Mouse (Mus musculus): ENCODE results near the gene Ly6g5b.

Gene Ly6g5b

GRCm38 (mm10) chr17:35115046-35116019 lies at the start of gene Ly6g5b:
Gene Ly6g5b, minus strand, starts transcription at chr17:35115428.
- in situ Hi-C loops (cut with MboI; ENCODE audit: unreplicated experiment in 2 of 2) = no loop called here

DNA sequence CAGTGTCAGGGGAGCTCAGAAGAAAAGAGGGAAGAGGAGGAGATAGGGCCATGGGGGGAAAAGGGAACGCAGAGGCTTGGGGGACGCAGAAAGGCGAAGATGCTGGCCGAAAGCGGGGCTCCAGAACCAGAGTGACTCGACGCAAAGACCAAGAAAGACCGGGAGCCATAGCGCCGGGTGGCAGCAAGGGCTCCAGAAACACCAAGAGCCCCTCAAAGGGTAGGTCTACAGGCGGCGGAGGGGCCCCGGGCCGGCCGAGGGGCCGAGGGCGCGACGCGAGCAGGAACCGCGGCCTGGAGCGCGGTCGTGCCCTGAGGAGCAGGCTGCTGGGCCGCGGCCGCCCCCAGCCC lies 49.0 kb upstream of the Ly6g5b start:
- in situ Hi-C loops (cut with MboI; ENCODE audit: unreplicated experiment in 2 of 2) = no loop called here

GRCm38 (mm10) chr17:35163326-35164081 lies 48.3 kb upstream of the Ly6g5b start:
- in situ Hi-C loops (cut with MboI; ENCODE audit: unreplicated experiment in 2 of 2) = no loop called here

GRCm38 (mm10) chr17:35162730-35163129 lies 47.5 kb upstream of the Ly6g5b start:
- in situ Hi-C loops (cut with MboI; ENCODE audit: unreplicated experiment in 2 of 2) = no loop called here

GRCm38 (mm10) chr17:35162121-35162520 lies 46.9 kb upstream of the Ly6g5b start:
- in situ Hi-C loops (cut with MboI; ENCODE audit: unreplicated experiment in 2 of 2) = no loop called here

DNA sequence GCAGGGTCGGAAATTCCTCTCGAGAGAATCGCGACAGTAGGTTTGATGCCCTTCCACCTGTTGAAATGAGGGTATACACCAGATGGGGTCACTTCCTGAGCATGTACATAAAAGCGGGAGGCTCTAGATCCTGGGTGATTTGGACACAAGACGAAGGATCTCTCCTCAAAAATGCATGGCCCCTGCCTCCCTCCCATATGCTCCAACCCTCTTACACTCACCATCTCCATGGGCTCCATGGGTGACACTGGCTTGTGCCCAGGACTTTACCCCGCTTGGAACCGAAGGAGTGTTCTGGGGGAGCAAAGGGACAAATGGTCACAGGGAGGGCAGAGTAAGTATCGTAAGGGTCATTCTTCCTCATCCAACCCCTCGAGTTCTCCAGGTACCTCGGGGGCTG lies 46.2 kb upstream of the Ly6g5b start:
- in situ Hi-C loops (cut with MboI; ENCODE audit: unreplicated experiment in 2 of 2) = no loop called here

GRCm38 (mm10) chr17:35159638-35160037 lies 44.4 kb upstream of the Ly6g5b start:
- in situ Hi-C loops (cut with MboI; ENCODE audit: unreplicated experiment in 2 of 2) = no loop called here

DNA sequence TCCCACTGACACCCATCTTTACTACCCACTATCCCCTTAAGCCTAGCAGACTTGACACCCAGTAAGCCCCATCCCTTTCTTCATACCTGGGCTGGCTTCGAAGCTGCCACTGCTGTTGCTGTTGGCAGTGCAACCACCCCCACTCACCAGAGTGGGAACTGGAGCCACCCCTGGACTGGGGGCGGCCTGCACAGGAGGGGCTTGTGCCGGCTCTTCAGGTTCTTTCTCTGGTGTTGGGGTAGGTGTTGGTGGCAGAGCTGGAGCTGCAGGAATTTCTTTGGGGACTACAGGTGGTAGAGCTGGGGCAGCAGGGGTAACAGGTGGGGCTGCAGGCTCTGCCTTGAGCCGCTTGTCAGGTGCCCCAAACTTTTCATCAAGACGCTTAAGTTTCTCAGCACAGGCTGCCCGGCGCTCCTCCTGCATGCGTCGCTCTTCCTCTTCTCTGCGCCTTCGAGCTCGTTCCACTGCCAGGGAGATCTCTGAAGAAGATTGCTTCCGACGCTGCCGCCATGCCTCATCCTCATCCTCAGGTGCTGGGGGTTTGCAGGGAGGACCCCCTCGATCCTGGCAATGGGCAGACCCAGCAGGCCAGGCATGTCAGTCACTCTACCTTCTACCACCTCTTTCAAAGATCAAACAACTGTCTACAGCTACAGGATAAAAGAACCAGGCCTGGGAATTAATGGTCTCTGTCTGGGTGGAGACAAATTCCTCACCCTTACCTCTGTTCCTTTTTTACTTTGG lies 43.8 kb upstream of the Ly6g5b start:
- in situ Hi-C loops (cut with MboI; ENCODE audit: unreplicated experiment in 2 of 2) = no loop called here

DNA sequence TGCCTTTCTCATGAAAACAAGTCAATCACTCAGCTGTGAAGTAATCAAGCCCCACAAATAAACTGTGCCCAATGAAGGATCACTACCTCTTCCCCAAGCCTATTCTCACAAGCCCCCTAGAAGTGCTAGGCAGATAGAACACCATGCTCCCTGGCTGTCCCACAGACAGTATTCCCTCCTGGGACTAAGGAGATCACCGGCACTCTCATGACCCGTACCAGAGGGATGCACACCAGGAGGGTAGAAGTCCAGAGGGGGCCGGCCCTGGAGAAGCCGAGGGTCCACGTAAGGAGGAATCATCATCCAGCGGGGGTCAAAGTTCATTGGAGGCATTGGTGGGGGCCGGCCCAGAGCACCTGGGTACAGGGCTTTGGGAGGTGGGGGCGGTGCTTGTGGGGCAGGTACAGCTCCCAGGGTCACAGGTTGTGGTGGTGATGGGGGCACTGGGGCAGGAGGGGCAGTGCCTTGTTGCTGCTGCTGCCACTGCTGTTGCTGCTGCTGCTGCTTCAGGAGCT lies 42.5 kb upstream of the Ly6g5b start:
- in situ Hi-C loops (cut with MboI; ENCODE audit: unreplicated experiment in 2 of 2) = no loop called here

DNA sequence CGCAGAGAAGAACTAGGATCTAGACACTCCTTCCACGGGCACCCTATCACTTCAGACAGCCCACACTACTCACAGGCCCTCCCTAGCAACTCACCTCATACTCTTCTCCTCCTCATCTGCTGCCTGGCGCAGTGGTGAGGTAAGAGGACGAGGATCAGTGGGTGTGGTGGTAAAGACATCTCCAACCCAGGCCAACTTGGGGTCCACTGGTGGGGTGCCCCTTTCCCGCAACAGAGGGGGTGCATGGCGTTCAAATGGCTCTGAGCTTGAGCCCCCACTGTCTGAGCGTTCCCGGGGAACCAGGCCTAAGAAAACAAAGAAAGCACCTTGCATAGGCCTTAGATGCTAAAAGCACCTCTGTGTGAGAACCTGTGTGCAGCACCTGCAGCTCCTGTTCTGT lies 42.0 kb upstream of the Ly6g5b start:
- in situ Hi-C loops (cut with MboI; ENCODE audit: unreplicated experiment in 2 of 2) = no loop called here

DNA sequence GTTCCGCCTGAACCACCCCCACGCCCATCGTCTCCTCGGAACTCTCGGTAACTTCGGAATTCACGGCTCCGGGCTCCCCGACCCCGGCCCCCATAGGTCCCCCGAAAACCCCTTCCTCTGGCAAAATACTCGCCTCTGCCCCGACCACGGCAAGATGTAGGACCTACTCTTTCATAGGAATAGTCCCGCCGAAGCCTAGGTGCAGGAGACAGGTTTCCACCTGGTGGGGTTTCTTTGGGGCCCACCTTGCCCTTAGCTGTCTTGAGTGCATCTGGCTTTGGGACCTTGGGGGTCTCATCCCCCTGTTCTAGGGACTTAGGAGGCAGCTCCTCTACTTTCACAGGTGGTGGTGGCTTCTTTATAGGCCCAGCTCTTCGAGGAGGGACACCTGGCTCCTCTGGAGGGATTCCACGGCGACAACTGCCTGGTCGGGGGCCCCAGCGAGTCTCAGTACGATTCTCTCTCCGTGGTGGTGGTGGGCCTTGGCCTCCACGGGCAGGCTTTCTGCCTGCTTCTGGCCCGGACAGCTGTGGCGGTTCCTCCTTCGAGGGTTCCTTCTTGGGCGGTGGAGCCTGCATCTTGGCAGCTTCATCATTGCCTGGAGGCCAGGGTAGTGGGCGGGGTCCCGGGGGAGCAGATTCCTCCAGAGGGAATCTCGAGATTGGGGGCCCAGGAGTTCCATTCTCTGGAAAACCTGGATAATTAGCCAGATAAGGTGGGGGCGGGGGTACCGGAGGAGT lies 41.4 kb upstream of the Ly6g5b start:
- in situ Hi-C loops (cut with MboI; ENCODE audit: unreplicated experiment in 2 of 2) = no loop called here

- in situ Hi-C loops (cut with MboI; ENCODE audit: unreplicated experiment in 2 of 2) = no loop called here
Observed at GRCm38 (mm10) chr17:35155451-35155850, 40.2 kb upstream of the Ly6g5b start.

DNA sequence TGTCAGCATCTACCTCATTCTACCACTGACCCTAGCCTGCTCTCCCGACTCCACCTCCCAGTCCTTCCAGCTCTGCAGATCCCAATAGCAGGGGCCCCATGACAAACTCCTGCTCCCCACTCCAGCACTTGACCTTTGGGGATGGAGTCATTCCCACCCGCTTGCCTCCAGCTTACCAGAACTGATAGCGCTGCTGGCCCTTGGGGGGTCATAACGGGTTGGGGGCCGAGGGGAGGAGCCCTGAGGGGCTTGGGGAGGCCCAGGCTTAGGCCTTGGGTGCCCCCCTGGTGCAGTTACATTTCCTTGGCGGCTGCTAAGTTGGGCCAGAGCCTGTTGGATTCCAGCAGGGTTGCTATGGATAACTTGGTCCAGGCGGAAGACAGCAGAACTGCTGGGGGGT lies 39.4 kb upstream of the Ly6g5b start:
- in situ Hi-C loops (cut with MboI; ENCODE audit: unreplicated experiment in 2 of 2) = no loop called here

DNA sequence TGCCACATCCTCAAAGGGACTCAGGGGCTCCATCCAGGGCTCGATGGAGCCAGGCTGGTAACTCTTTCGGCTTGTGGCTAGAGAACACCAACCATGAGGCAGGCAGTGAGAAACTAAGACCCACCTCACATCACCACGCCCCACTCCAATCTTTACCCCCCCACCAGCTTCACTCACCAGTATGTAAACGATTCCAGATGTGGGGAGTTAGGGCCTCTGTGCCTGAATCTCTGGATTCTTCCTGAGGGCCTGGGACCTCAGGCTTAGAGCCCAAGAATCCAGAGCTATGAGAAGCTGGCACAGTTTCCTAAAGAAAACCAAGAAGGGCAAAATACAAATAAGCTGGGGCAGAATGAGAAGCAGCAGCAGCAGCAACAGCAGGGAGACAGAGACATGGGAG lies 38.7 kb upstream of the Ly6g5b start:
- in situ Hi-C loops (cut with MboI; ENCODE audit: unreplicated experiment in 2 of 2) = no loop called here

DNA sequence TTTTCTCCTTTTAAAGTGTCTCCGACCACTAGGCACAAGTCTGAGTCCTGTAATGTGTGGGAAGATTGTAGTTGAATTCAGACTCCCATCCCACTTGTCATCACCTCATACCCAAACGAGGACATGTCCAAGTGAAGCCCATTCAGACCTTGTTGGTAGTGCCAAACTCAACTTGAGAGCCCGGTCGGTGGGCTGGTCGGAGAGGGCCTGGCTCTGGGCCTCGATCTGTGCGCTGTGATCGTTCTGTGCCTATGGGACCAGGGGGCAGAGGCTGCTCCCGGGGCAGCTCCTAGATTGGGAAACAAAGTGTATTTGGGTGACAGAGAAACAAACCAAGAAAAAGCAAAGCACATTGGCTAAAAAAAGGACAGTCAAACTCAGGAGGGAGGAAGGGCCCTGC lies 37.8 kb upstream of the Ly6g5b start:
- in situ Hi-C loops (cut with MboI; ENCODE audit: unreplicated experiment in 2 of 2) = no loop called here

DNA sequence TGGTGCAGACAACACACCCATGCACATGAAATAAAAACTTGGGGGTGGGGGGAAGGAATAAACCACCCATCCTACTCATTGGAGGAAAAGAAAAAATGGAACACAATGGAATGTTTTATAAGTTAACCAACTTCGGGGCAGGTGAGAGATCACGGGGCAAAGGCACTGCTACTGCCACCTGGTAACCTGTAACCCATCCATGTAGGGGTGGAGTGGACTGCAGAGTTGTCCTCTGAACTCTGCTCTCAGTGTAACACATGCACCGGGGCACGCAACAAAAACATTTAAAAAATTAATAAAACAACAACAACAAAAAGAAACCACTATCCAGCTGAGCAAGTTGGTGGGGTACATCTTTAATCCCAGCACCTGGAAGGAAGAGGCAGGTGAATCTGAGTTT lies 36.9 kb upstream of the Ly6g5b start:
- in situ Hi-C loops (cut with MboI; ENCODE audit: unreplicated experiment in 2 of 2) = no loop called here

DNA sequence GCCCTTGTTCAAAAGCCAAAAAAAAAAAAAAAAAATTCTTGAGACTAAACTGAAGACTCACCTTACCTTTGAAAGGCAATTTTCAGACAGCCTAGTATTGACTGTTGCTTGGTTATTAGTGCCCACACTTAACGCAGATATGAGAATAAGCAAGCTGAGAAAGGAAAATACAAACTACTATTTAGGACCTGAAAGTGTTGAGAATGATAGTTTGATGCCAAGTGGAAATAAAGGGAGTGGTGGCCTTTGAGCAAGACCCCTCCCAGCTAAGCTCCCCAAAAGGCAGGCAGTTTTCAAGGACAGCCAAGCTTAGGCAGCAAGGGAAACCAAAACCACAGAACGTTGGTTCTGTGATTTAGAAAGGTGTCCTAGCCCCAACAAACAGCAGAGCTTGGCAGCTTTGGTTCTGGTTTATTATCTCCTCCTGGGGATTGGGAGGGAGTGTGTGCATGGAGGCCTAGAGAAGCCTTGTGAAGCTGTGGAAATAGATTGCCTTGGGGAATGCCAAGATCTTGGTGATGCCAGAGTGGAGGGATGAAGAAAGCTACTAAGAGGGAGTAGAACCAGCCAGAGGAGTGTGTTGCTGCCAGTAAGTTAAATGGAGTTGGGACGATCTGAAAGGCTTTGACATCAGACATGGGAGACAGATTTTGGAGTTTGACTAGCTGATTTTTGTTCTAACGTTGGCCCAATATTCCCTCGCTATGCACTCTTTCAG lies 32.9 kb upstream of the Ly6g5b start:
- in situ Hi-C loops (cut with MboI; ENCODE audit: unreplicated experiment in 2 of 2) = loop anchor here in 1 of 2 experiments (25.0 kb wide), 1 partner anchor 364 kb away; the partner anchor contains the start of genes Cchcr1, Pou5f1 and Tcf19

DNA sequence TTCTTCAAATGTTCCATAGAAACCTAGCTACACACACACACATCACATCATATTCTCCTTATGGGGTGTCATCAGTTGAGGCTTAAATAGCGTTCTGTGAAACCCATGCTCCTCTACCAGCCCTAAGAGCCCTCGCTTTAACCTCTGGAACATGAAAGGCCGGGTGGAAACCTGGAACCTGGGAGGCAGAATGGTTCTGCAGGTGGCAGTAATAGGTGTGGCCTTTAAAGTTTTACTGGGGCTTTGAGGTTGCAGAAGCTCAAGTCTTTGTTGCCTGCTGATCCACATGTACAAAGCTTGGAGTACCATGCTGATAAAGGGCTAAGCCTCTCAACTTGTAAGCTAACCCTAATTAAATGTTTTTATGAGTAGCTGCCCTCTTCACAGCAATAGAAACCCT lies 32.1 kb upstream of the Ly6g5b start:
- in situ Hi-C loops (cut with MboI; ENCODE audit: unreplicated experiment in 2 of 2) = loop anchor here in 1 of 2 experiments (25.0 kb wide), 1 partner anchor 365 kb away; the partner anchor contains the start of genes Cchcr1, Pou5f1 and Tcf19

GRCm38 (mm10) chr17:35146139-35146538 lies 30.9 kb upstream of the Ly6g5b start:
- in situ Hi-C loops (cut with MboI; ENCODE audit: unreplicated experiment in 2 of 2) = loop anchor here in 1 of 2 experiments (25.0 kb wide), 1 partner anchor 366 kb away; the partner anchor contains the start of genes Cchcr1, Pou5f1 and Tcf19
